Mouse (Mus musculus): Measurements from ENCODE around the gene Arpc5.
A peak's percentile ranks its signal among the peaks of the same experiment; 100 is the strongest.
"Not testable (repeated sequence)": the region's sequence is repeated elsewhere in the genome, so short reads cannot be mapped to it uniquely, and the experiment has no call there.

Arpc5 gene

GRCm38 (mm10) chr1:152766032-152766772 is at the start of gene Arpc5, which contains the start of gene Rgl1:
TSS of gene Arpc5 (plus strand) at chr1:152766542.
TSS of gene Rgl1 (minus strand) at chr1:152766351.
- DNase-seq, result peak; percentile 97

DNA sequence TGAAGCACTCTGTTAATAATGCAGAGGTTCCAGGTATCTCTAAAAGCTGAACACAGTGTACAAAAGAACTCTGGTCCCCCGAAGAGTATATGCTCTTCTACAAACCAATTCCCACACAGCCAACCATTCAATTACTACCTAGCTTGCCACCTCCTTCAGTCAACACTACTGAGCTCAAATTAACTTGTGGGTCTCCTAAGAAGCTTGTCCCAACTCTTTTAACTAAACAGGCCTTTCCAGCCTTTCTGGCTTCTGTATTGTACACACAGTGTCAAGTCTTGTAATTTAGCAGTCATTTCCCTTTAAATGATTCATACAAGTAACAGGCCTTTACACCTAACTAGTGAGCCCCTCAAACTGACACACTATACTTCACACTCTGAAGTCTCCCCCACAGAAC is 49.0 kb upstream of the Arpc5 start:
- DNase-seq, result no peak

DNA sequence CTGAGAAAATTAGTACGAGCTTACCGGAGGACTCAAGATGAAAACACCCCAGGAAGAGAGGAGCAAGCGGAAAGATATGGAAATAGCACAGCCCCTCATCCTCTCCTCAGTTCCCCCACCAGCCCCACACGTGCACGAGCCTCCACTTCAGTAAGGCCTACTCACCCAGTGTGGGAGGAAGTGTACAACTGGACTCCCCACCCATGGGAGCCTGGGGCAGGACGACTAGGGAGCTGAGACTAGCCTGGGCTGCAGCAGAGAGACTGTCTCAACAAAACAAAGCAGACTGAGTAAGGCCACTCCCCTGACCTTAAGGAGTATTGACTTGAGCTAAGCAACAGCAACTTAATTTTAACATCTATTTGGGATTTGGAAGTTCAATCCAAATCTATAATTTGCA is 48.1 kb upstream of the Arpc5 start:
- no peak for DNase-seq

- no peak for DNase-seq
Measured at GRCm38 (mm10) chr1:152720969-152721368, 45.4 kb upstream of the Arpc5 start.

DNA sequence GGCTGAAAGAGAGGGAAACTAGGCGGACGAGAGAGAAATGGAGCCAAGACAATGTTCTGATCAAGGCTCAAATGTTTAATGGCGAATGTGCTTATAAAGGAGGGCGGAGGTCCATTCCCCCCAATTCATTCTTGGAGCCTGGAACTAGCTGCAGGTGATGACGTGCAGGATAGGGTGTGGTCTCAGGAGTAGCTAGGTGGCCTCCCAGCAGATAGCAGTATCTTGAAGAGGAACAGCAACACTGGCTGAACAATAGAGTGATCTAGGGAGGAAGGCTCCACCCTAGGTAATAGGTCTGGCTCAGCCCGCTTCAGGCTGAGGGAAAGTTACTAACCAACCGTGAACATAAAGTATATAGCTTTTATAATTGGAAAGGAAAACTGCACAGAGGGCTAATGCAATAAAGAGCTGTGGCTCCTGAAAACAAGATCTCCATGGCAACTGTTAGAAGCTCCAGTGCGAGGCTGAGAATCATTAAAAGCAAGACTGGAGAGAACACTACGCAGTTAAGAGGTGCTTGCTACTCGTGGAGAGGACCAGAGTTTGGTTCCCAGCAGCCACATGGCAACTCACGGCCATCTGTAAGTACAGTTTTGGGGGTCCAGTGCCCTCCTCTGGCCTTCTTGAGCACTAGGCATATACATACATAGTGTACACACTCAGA is 44.7 kb upstream of the Arpc5 start:
- DNase-seq, result no peak

- DNase-seq, result no peak
Measured at GRCm38 (mm10) chr1:152724286-152724685, 42.1 kb upstream of the Arpc5 start.

DNA sequence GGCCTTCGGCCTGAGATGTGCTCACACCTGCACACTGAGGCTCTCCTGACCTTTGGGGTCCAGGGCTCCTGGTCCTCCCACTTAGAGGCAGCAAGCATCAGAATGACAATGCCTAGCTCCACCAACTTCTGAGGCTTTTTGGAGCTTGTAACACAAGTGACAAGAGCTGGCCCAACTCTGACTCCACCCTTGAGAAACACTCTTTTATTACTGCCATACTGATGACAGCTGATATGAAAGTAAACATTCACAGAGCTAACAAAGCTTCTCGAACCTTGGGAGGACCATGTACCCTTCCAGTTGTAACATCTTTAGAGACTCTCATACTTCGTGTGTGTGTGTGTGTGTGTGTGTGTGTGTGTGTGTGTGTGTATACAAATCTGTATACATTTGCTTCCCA is 40.2 kb upstream of the Arpc5 start:
- no peak for DNase-seq

DNA sequence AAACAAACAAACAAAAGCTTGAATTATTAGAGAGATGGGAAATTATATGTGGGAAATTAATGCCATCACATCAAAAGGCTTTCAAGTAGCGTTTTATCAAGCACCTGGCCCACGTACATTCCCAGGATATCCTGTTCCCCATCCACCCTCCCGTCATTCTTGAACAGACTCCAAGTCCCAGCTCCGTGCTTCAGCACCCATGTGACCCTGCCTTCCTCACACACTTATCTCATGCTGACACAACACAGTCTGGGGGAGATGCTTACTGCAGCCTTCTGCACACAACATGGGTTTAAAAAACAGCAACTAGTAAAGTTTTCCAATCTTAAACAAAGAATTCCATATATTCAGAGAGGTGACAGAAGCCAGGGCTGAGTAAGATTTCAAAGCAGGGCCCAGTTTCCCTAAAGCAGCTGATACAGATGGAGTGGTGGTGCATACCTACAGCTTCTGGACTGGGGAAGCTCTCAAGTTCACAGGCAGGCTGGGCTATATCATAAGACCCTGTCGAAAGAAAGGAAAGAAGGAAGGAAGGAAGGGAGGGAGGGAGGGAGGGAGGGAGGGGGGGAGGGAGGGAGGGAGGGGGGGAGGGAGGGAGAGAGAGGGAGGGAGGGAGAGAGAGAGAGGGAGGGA is 38.6 kb upstream of the Arpc5 start:
- DNase-seq, result no peak

DNA sequence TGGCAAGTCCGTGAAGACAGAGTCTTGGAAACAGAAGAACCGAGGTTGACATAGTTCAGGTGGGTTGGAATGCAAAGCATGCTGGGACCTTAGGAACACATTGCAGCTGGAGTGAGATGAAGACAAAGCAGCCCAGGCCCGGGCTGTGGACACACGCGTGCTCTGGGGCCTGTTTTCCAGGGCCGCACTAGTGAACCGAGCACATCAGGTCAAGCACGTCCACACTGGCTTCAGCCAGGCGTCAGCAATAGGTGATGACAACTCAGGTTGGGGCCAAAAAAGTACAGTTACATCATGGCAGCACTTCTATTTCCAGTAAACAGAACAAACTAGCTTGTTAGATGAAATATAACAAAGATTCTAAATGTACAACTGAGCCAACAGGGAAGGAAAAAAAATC is 27.5 kb upstream of the Arpc5 start:
- no peak for DNase-seq

GRCm38 (mm10) chr1:152739374-152739773 is 27.0 kb upstream of the Arpc5 start:
- DNase-seq, result no peak

DNA sequence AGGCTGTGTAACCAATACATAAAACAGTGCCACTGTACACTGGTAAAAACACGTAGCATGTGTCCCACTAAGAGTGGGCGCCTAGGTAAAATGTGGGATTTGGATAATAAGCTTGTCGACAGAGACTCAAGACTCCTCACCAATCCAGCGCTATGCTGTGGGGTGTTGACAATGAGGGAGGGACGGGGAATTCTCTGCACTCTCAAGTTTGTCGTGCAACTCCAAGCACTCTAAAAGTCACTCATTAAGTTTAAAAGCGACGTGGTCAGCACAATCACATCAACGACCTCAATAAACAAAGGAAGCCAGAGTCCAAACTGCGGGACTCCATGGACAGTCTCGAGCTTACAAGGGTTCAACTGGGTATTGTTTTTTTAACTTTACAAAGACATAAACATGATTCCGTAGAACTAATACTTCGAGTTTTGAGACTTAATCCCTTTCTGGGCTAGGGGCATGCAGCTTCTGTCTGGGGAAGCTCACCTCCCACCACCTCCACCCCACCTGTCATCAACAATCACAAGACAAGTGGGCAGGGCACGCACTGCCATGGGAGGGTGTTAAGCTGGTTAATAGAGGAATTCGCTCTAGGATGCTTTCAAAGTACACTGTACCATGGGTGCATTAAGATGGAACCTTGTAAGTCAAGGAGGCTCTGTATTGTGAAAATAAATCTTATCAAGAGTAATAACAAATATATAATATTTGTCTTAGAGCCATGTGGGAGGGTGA is 23.1 kb upstream of the Arpc5 start:
- DNase-seq, result no peak

DNA sequence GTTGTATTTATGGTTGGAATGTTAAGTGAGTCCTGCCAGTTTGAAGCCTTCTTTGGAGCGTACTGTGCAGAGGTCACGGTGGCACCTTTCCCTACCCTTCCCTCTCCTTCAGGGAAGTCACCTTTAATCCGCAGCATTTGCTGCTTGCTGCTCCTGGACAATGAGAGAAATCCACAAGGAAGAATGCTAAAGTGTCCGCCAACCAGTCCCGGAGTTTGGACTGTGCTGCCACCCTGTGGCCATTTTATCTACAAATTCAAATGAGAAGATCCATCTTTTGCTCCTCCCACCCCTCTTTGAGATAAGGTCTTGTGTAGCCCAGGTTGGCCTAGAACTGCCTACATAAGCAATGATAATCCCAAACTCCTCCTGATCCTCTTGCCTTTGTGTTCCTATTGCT is 19.9 kb upstream of the Arpc5 start:
- peak; percentile 87 for DNase-seq

- no peak for DNase-seq
Measured at GRCm38 (mm10) chr1:152749276-152749675, 17.1 kb upstream of the Arpc5 start.

GRCm38 (mm10) chr1:152750312-152750965 is 15.9 kb upstream of the Arpc5 start, which contains the start of gene Apobec4:
TSS of gene Apobec4 (plus strand) at chr1:152750551.
- no peak for DNase-seq

GRCm38 (mm10) chr1:152761791-152762190 is 4.6 kb upstream of the Arpc5 start:
- no peak for DNase-seq

GRCm38 (mm10) chr1:152766804-152767748 is 734 bp downstream of the Arpc5 start:
- no peak for DNase-seq

- peak; percentile 80 for DNase-seq
Measured at GRCm38 (mm10) chr1:152767749-152768488, 1.6 kb downstream of the Arpc5 start.

GRCm38 (mm10) chr1:152771016-152771415 is 4.7 kb downstream of the Arpc5 start:
- DNase-seq, result no peak

DNA sequence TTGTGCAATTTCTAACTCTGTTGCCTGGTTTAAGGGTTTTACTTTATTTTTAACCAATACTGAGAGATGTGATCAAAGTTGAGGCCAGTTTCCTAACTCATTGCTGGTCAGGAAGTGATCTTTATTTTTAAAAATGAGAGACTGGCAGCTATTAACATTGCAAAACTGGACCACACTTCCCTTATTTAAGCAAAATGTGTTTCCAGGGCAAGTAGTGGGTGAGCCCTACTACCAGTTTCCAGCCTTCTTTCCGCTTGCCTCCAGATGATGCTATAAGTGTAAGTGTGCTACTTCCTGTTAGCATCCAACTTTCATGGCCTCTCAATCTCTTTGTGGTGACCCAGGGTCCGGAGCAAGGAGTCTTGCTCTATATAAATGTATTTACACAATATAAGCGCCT is 8.3 kb downstream of the Arpc5 start:
- not testable (repeated sequence) for DNase-seq

DNA sequence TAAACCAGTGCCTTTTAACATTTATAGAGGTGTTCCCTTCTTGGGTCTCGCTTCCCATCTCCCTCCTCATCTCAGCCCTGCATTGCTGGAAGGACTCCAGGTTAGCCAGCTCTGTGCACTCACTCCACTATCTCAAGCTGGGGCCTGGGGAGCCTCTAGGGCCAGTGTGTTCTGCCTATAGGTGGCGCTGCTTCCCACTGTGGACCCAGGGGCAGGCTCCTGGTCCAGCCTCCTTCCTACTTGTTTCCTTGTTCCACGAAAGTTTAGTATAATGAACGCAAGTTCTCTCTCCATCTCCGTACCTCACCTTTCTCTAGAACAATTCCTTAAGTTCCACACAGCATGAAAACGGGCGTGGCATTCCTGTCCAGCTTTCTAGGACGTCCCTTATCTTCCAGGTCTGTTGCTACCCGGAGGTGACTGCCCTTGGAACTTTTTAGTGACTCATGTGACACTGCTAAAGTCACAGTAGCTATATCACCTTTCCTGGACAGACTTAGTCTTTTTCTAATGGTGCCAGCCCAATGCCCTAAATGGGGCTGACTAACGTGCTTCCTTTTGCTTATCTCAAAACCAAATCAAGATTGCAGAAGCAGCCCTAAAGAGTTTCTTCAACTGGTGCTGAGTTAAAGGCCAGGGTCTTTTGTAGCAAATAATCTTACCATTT is 12.9 kb downstream of the Arpc5 start:
- peak; percentile 72 for DNase-seq
